ENCODE assay signal across 9 mouse cellular contexts in genomic region chr2:4301256-4301655, GRCm38 (mm10).
DNase-seq lines count a peak whose midpoint lies in the region; ATAC-seq lines count a peak whose summit lies in the region.
"Had no signal": no experiment of that assay in that cellular context is flagged by ENCODE, and none has a peak within 500 bp of the region (broad histone marks: within the 10 kb centered on the region; RNA-seq: fewer than 3 reads in every experiment).

No protein-coding gene starts in this region.

- H3K4me2 ChIP-seq in forebrain, embryonic 11.5 days (ENCODE audit: low read depth, low read length, severe bottlenecking) = no peak overlapping the region
- H3K4me2 ChIP-seq in liver, embryonic 12.5 days = peak overlapping the region; percentile 44
- H3K4me2 ChIP-seq: liver, embryonic 15.5 days had no signal

- no peak for ATAC-seq in forebrain, embryonic 11.5 days (replicated peaks; ENCODE audit: low FRiP score)
- ATAC-seq in liver, embryonic 12.5 days = no peak

- H3K27ac ChIP-seq in forebrain, embryonic 10.5 days = peak overlapping the region; percentile 86
- no peak overlapping the region; the same call in 1 of the 2 replicates for H3K27ac ChIP-seq in forebrain, embryonic 11.5 days (ENCODE audit: low read depth, low read length)
- 0 out of 2 replicates have a peak overlapping the region, but pooled peaks have one; percentile 45 for H3K27ac ChIP-seq in liver, embryonic 12.5 days
- H3K27ac ChIP-seq: liver, embryonic 15.5 days had no signal

- DNase-seq in forebrain, embryonic 10.5 days (ENCODE audit: extremely low spot score, low spot score) = no peak
- no peak for DNase-seq in forebrain, embryonic 11.5 days (ENCODE audit: low spot score)
- DNase-seq in retina, postnatal 1 day = peak; percentile 66
- DNase-seq in retina, embryonic 14.5 days (ENCODE audit: low spot score) = no peak
- DNase-seq in thymus, postnatal 4 days = no peak
- DNase-seq in urinary bladder, postnatal 14 days (ENCODE audit: low spot score) = no peak
- DNase-seq in cerebellum, adult 11 months = no peak

- peaks cover 50% of the 10 kb centered on the region for H3K4me1 ChIP-seq in forebrain, embryonic 10.5 days
- H3K4me1 ChIP-seq in forebrain, embryonic 11.5 days (replicated peaks; ENCODE audit: control insufficient read depth, insufficient read depth, low read length) = peaks cover 9% of the 10 kb centered on the region; the same call in 1 of the 2 replicates
- no peaks in the 10 kb centered on the region for H3K4me1 ChIP-seq in liver, embryonic 12.5 days
- H3K4me1 ChIP-seq: liver, embryonic 15.5 days had no signal

- H3K9ac ChIP-seq in forebrain, embryonic 11.5 days (ENCODE audit: low read length) = no peak overlapping the region
- H3K9ac ChIP-seq in liver, embryonic 12.5 days = no peak overlapping the region
- H3K9ac ChIP-seq: liver, embryonic 15.5 days had no signal

- H3K36me3 ChIP-seq in forebrain, embryonic 10.5 days (replicated peaks) = no peaks in the 10 kb centered on the region
- no peaks in the 10 kb centered on the region for H3K36me3 ChIP-seq in forebrain, embryonic 11.5 days (ENCODE audit: control insufficient read depth, insufficient read depth, low read length)
- H3K36me3 ChIP-seq in liver, embryonic 12.5 days = no peaks in the 10 kb centered on the region
- H3K36me3 ChIP-seq: liver, embryonic 15.5 days had no signal

- no peaks in the 10 kb centered on the region for H3K9me3 ChIP-seq in forebrain, embryonic 10.5 days
- no peaks in the 10 kb centered on the region for H3K9me3 ChIP-seq in forebrain, embryonic 11.5 days (ENCODE audit: control insufficient read depth, low read length)
- H3K9me3 ChIP-seq in liver, embryonic 12.5 days (replicated peaks) = no peaks in the 10 kb centered on the region
- H3K9me3 ChIP-seq: liver, embryonic 15.5 days had no signal

- H3K27me3 ChIP-seq in forebrain, embryonic 10.5 days (ENCODE audit: poor library complexity, severe bottlenecking) = no peaks in the 10 kb centered on the region
- H3K27me3 ChIP-seq in forebrain, embryonic 11.5 days (ENCODE audit: control insufficient read depth, insufficient read depth, low read length) = no peaks in the 10 kb centered on the region
- H3K27me3 ChIP-seq in liver, embryonic 12.5 days (replicated peaks) = peaks cover 18% of the 10 kb centered on the region

- H3K4me3 ChIP-seq in forebrain, embryonic 10.5 days = peak overlapping the region; percentile 41
- H3K4me3 ChIP-seq in forebrain, embryonic 11.5 days (ENCODE audit: low read depth, low read length) = no peak overlapping the region; the same call in 1 of the 2 replicates
- H3K4me3 ChIP-seq in liver, embryonic 12.5 days = peak overlapping the region; percentile 23; the same call in 1 of the 2 replicates
- H3K4me3 ChIP-seq: liver, embryonic 15.5 days had no signal

- WGBS in forebrain, embryonic 10.5 days = 43% methylated on average over 5 of the region's 6 CpGs
- 50% methylated on average over 5 of the region's 6 CpGs for WGBS in forebrain, embryonic 11.5 days
- 29% methylated on average over 5 of the region's 6 CpGs for WGBS in liver, embryonic 12.5 days (ENCODE audit: insufficient replicate concordance)
